Mouse (Mus musculus) CD4-positive, CD25-positive, alpha-beta regulatory T cell (primary cell): Measurements from ENCODE around the gene Fpr-rs7. TPM values are rescaled to one million over a fixed set of nuclear protein-coding genes. Genes with fewer than 3 reads are reported as not detected.

Source experiments
- polyA plus RNA-seq: library from polyadenylated mRNA; unstranded; fragments of 100-300 nt; shearing (Covaris generic); gene quantifications from one replicate; pipeline ENCODE4 v1.2.1, GENCODE M21; 2017

Gene Fpr-rs7
- not detected for polyA plus RNA-seq

DNA sequence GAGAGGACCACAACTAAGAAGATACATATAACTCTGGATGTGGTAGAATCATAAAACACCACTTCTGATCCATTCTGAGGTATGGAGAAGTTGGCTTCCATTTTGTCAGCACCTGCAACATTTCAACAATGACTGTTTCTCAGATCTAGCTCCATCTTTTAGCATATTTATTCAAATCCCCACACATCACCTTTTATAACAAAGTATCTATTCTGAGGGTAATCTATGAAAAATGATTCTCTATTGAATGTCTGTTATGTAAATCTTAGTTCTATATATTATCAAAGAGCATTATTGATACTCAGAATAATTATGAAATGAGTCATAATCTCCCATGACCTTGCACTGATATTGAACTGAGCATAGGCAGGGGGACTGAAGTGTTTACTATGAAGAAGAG is at the start of gene Fpr-rs7:
Gene Fpr-rs7 (minus strand): TSS at position 101 of the 400 bp plus-strand sequence.

Other genes with a start within 250 kb of the Fpr-rs7 start
- not detected for gene Vmn2r104, start 65.9 kb downstream of the Fpr-rs7 start, polyA plus RNA-seq
- gene Fpr-rs6, start 68.9 kb upstream of the Fpr-rs7 start, polyA plus RNA-seq: not detected
- gene Vmn2r105, start 120.8 kb upstream of the Fpr-rs7 start, polyA plus RNA-seq: 0.11 TPM
- gene Vmn2r106, start 171.3 kb upstream of the Fpr-rs7 start, polyA plus RNA-seq: not detected
- gene Vmn2r107, start 231.0 kb upstream of the Fpr-rs7 start, polyA plus RNA-seq: 0.01 TPM